Mouse (Mus musculus): ENCODE data around the gene Uck1. TPM values are rescaled to one million over a fixed set of nuclear protein-coding genes. Genes with fewer than 3 reads are reported as not detected.

Uck1 gene
- total RNA-seq, 2 experiments from 2014 or later, result 33.7 to 37.7 TPM

DNA sequence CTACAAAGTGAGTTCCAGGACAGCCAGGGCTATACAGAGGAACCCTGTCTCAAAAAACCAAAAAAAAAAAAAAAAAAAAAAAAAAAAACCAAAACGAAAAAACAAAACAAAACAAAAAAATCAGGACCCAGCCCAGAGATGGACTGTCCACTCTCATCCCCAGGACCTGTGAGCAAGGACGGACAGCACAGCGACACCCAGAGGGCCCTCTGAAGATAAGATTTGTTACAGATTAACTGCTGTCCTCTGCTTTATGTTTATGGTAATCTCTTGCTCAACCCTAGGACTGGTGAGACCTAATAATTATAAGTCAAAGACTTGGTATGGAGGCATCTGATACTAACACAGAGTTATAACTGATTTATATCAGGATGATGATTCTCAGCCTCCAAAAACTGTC, 15.9 kb upstream of the Uck1 start:
- ATAC-seq (replicated peaks; ENCODE audit: poor library complexity, severe bottlenecking), result no peak

DNA sequence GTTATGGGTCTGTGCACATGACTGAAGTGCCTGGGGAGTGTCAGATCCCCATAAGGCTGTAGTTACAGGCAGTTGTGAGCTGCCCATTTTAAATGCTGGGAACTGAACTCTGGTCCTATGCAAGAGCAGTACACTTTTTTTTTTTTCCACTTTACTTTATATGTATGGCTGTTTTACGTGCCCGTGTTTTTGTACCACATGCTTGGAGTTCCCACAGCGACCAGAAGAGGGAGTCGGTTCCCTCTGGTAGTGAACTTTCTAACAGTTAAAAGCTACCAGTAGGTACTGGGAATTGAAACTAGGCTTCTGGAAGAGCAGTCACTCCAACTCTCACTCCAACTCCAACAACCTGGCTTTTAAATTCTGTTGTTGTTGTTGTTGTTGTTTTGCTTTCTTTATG, 676 bp upstream of the Uck1 start:
- ATAC-seq (replicated peaks; ENCODE audit: poor library complexity, severe bottlenecking), result peak; percentile 41

DNA sequence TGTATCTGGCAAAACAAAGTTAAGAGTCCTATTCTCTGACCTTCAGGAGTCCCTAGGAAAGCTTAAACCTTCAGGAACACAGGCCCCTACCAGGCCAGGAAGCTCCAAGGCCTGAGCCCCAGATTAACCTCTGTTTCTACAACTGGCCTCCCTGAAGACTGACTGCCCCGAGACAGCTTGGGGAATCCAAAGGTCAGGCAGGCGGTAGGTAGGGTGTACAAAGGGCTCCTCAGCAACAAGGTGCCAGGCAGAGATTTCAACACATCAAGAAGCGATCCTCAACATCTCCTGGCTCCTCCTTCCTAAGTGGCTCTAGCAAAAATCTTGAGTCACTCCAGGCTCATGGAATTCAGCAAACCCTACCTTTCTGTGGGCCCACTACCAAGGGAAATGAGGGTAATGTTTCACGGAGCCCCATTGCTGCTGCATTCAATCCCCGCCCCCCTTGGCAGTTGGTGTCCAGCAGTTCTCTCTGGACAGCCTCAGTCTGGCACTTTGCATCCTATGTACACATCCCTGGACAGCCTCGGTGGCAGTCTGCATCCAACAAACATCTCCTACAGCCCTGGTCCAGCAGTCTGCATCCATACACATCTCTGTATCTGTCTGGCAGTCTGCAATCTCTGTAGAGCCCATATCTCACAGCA, 949 bp downstream of the Uck1 start:
- ATAC-seq (replicated peaks; ENCODE audit: poor library complexity, severe bottlenecking), result no peak

DNA sequence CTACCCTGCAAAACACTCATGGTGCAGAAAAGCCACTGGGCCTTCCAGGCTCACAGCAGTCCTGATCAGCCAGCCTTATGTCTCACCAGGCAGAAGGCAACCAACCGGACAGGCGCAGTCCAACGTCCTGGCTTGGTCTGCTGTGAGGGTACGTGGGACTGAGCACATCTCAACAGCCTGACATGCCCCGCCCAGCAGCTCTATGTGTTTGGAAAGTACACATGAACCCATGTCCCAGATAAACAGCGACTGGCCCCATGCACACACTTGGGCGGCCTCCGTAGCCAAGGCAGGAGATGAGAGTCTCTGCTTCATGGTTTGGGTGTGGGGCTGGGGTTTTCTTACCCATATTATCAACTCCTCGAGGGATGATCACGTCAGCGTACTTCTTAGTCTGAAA, 3.7 kb downstream of the Uck1 start:
- ATAC-seq (replicated peaks; ENCODE audit: poor library complexity, severe bottlenecking), result no peak

DNA sequence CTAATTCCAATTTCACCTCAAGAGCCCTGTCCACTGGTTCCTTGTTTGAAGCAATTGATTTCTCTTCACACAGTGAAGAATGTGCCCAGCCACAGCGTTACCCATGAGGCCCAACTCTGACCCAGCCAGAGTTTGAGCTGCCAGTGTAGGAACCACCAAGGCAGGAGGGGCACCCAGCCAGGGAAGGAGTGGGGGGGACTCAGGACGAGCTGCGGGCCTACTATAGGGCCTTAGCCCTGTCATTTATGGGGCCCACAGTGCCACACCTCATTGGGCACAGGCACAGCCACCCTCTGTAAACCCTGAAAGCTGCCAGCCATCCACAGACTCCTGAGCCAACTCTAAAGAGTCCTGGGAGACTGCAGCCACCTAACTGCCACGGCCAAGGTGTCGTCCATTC, 5.4 kb downstream of the Uck1 start:
- no peak for ATAC-seq (replicated peaks; ENCODE audit: poor library complexity, severe bottlenecking)

DNA sequence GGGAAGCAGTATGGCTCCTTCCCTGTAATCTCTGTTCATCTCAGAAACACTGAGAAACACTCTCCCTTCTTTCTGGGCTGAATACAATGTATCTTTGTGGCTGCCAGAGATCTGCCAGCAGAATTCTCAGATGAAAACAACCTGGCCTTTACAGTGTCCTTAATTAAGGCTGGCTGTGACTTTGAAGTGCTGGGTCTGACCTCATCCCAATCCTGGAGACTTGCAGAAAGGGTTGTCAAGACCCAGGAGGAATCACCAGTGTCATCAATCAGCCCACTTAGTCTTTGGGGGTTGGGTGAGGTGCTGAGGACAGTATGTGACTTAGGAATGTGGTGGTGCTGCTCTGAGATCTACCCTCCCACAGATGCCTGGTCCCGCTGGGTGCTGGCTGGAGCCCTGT, 6.6 kb downstream of the Uck1 start:
- no peak for ATAC-seq (replicated peaks; ENCODE audit: poor library complexity, severe bottlenecking)

DNA sequence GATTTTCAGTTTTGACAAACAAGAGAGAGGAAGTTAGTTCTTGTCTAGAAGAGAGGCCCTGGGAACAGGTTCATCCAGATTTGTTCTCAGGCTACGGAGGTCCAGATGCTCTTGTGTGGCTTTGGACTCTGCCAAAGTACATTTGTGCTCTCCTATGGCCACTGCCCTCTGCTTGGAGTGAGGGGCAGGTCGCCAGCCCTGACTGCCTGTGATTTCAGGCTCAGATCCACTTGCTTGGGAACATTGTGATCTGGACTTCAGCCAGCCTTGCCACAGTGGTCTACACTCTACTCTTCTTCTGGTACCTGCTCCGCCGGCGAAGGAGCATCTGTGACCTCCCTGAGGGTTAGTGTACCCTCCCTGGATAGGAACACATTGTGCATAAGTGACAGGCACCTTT, 7.3 kb downstream of the Uck1 start:
- ATAC-seq (replicated peaks; ENCODE audit: poor library complexity, severe bottlenecking), result no peak

DNA sequence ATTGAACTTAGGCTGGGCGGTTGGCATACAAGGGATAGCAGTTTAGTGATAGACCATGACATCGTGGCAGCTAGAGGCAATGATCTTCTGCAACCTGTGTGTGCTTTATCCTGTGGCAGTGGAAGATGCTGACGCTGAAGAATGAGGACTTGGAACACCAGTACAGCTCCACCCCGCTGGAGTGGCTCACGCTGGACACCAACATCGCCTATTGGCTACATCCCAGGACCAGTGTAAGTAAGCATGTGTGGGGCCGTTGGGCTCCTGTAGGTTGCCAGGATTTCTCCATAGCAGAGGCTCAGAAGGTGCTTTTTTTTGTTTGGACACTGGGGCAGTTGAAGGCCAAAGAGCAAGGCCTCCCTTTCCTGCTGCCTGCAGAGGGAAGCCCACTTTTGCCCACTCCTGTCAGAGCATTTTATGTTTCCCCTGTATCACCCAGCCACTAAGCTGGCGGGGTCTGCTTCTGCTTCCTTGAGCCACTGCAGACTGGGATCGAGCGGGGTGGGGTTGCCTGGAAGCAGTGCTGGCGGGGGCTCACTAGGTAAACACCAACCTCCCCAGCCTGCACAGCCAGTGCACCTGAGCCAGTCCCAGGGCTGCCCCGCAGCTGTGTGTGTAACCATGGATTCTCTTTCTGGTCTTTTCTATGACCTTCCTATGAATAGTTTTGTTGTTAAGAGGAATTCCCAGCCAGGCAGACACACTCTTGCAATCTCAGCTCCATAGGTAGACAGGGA, 8.0 kb downstream of the Uck1 start:
- ATAC-seq (replicated peaks; ENCODE audit: poor library complexity, severe bottlenecking), result no peak

DNA sequence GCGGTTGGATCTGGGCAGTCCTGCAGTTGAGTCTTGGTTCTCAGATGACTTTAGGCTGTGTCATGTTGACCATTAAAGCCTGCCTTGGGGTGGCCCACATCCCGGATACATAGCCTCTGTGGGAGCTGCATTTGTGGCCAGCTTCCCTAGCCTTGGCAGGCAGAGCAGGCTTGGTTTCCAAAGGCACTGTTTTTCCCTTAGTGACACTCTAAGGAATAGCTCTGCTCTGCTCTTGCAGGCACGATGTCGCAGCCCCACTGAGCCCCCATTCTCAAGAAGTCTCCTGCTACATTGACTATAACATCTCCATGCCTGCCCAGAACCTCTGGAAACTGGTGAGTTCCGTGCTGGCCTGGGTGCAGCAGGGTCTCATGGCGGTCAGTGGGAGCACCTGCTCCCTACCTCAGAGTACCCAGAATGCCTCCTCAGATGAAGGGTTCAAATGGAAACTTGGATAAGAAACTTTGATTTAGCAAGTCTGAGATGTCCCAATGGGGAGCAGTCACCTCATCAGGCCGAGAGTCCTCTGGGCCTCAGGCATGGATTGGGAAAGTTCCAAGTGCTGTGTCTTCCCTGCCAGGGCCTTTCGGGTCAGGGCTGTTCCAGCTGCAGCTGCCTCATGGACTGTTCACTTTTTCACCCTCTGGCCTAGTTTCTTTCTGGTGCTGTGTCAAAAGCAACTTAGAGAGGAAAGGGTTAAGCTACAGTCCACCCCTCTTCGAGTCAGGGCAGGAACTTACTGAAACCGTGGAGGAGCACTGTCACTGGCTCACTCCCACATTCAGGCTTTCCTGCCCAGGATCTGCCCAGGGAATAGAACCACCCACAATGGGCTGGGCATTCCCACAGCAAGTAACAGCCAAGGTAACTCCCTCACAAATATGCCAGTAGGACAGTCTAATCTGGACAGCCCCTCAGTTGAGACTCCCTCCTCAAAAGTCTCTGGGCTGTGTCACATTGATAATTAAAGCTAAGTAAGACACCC, 11.3 kb downstream of the Uck1 start:
- no peak for ATAC-seq (replicated peaks; ENCODE audit: poor library complexity, severe bottlenecking)

DNA sequence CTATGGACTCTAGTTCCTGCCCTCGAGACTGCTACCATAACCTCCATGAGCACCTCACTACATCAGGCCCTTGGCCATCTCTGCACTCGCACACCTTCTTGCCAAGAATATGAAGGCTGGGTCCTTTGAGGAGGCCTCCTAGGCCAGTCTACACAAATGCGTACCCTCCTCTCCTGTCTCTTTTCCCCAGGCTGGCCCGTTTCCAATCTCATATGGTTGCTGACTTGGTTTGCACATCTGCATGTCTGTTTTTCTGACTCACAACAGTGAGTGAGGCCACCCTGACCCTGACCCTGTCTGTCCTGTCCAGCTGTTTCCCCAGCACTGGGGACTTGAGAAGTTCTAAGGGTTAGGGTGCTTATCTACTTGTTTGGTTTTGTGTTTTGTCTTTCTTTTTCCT, 13.2 kb downstream of the Uck1 start:
- no peak for ATAC-seq (replicated peaks; ENCODE audit: poor library complexity, severe bottlenecking)

DNA sequence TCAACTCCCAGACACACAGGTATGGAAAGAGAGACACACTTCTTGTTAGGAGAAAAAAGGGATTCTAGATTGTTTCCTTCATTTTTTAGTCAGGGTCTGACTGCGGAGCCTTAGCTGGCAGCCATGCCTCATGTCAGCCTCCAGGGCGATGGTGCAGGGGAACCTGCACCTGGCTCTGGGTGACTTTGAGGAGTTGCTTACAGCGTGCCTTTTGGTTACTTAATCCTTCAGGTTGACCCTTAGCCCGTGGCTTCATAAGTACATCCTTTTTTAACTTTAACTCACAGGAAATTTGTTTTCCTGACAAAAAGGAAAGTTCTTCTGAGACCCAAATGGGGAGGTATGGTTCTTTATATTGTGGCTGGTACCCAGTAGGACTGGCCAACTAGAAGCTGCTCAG, 17.0 kb downstream of the Uck1 start:
- no peak for ATAC-seq (replicated peaks; ENCODE audit: poor library complexity, severe bottlenecking)

DNA sequence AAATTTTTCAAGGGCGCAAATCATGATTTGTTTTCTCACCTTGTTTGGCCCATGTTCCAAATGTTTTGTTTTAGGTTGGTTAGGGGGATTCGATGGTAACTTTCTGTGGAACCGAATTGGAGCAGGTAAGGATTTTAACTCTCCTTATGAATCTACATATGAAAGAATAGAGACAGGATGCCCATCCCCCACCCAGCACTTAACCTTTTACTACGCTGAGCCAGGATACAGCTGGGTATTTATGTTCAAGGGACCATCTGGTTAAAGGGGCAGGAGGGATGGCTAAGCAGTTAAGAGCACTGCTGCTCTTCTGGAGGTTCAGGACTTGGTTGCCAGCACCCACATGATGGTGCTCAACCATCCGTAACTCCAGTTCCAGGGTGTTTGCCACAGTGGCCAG, 19.4 kb downstream of the Uck1 start:
- no peak for ATAC-seq (replicated peaks; ENCODE audit: poor library complexity, severe bottlenecking)

DNA sequence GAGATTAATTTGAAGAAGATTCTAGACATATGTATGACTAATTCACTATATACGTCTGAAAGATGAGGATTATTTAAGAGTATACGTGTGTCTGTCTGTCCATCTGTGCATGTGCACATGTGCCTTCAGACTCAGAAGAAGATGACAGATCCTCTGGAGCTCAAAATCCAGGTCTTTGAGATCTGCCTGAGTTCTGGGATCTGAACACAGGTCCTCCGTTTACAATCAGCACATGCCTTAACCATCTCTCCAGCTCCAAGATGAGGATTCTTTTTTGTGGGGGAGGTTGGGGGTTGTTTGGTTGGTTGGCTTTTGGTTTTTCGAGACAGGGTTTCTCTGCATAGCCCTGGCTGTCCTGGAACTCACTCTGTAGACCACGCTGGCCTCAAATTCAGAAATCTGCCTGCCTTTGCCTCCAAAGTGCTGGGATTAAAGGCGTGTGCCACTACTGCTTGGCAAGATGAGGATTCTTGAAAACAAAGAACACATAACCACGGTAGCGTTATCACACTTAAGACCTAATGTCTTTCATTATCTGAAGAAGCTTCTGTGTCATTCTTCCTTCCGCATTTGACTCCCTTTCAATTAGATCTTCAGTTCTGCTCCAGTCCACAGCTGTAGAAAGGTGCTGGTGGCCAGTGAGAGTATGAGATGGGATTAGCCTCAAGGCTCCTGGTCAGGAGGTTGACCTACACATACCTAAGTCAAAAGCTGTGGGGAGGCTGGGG, 21.1 kb downstream of the Uck1 start:
- no peak for ATAC-seq (replicated peaks; ENCODE audit: poor library complexity, severe bottlenecking)

DNA sequence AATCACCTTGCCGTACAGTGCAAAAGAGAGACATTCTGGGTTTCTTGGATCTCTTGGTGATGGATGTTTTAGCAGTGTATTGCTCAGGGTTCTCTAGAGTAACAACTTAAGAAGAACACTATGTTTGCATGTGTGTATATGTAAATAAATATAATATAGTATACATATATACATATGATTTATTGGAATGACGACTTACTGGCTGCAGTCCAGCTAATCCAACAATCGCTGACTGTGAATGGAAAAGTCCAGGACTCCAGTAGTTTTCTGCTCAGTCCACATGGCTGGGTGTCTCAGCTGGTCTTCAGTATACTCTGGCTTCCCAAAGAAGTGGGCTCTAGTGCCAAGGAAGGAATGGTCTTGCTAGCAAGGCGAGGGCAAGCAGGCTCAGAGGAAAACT, 22.4 kb downstream of the Uck1 start:
- no peak for ATAC-seq (replicated peaks; ENCODE audit: poor library complexity, severe bottlenecking)

DNA sequence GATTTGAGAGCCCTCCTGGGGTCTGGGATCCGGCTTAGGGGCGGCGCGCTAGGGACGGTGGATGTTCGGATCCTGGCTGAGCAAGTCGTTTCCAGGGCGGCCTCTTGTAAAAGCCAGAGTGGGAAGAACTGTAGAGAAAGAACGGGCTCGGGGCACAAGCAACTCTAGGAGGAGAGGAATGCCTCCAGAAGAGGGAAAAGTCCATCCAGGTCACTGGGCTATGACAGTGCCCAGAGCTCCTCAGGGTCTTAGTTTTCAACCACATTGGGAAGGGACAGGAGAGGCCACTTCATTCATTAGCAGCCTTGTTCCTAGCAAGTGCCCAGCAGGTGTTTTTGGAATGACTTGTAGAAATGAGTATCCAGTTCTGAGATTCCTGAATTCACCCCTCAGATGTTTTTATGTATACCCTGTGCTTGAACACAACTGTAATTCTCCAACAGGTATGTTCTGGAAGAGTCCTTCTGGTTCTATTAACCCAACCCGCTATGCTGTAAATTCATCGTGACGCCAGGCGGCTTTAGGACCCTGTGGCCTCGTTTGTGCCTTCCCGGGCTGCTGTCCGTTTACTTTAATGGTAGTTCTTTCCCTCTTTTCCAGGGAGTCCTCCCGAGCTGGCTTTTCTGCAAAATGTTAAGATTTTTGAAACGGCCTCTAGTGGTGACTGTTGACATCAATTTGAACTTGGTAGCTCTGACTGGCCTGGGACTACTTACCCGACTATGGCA, 23.0 kb downstream of the Uck1 start:
- peak; percentile 40 for ATAC-seq (replicated peaks; ENCODE audit: poor library complexity, severe bottlenecking)

DNA sequence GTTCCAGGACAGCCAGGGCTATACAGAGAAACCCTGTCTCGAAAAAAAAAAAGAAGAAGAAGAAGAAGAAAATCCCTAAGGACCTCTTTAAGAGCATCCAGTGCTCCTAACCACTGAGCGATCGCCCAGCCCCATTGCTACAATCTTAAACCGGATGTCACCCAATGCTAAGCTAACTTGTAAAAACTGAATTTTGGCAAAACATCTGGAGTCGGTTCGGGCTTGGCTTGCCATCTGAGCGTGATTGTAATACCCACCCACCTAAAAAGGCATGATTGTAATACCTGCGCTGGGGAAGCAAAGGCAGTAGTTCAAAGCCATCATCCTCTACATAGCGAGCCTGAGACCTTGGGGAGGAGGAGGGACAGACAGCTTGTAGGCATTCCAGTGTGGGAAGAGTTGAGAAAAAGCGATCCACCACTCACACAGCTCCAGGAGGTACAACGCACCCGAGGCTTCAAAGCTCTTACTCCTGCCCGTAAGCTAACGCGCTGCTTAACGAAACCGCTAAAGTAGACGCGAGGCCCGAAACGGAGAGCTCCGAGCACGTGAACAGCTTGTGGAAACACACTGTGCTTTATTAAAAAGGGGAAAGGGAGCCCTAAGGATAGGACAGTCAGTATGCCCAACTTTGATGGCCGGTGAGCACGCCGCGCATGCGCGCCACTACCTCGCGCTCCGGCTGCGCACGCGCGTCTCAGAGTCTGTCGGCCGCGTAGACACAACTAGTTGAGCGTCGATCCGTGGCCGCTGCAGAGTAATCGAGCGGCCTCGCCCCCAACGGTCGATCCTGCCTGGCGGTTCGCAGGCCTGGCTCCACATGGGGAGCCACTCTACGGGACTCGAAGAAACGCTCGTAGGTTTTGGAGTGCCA, 23.8 kb downstream of the Uck1 start, which contains the start of gene Pomt1:
Gene Pomt1 (plus strand): TSS at position 705 of the 874 bp plus-strand sequence.
- ATAC-seq (replicated peaks; ENCODE audit: poor library complexity, severe bottlenecking), result peak; percentile 91

DNA sequence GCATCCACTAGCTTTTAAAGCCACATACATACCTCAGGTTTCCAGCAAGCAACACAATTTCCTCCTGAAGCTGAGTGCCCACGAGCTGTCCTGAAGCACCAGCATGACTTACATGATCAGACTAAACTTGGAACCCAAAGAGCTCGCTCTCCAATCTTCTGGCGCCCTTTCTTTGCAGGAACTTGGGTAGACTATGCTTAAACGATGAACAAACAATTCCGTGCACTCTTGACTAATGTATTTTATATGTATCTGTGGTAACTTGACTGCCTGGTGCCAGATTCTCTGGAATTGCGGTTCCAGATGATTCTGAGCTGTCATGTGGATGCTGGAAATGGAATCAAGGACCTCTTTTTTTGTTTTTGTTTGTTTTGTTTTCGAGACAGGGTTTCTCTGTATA, 24.5 kb downstream of the Uck1 start:
- ATAC-seq (replicated peaks; ENCODE audit: poor library complexity, severe bottlenecking), result no peak

DNA sequence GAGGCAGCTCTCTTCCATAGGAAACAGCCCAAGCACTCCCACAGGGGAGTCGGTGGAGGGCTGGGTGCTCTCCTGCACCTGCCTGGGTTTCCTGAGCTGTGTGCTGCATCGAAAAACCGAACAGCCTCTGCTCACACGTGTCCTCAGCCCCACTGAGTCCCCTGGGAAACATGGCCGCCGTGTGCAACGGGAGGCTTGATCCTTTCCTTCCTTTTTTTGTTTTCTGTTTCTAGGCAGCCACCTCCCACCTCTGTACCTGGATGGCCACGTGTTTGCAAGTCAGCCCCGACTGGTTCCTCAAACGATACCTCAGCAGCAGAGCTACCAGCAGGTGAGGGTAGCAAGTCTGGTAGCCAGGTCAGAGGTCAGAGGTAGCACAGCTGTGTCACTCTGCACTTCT, 37.9 kb downstream of the Uck1 start:
- ATAC-seq (replicated peaks; ENCODE audit: poor library complexity, severe bottlenecking), result no peak

DNA sequence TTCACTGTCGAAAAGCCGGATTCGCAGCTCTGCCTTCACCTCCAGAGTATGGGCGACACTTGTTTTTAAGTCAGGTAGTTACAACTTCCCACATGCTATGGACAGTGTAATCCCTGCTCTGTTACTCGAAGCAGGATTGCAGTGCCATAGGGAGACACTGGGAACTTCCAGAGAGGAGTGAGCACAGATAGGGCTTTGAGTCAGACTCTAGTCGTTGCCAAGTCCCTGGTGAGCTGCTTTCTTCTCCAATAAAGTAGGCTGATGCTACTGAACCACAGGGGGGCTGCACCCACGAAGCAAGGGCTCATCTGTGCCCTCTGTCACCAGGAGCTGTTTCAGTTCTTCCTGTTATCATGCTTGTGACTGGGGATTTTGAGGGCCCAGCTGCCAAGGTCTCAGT, 38.4 kb downstream of the Uck1 start:
- ATAC-seq (replicated peaks; ENCODE audit: poor library complexity, severe bottlenecking), result no peak
